Mouse (Mus musculus) heart, adult 18-20 months (tissue): ENCODE measurements around the gene Coro2a. TPM values are rescaled to one million over a fixed set of nuclear protein-coding genes. Genes with fewer than 3 reads are reported as not detected.

Source experiments
- total RNA-seq, 2 experiments: library from RNA; stranded (reverse); gene quantifications; 2 replicates each; pipeline ENCODE4 v1.2.3; 2021

The Coro2a gene
- total RNA-seq, 2 experiments from 2014 or later = 0.32 to 1.0 TPM

Other genes starting within 250 kb of the Coro2a start
- gene Trmo, start 212.8 kb downstream of the Coro2a start, total RNA-seq = 1 to 10 TPM; 3.2 to 4.7 TPM
- under 1 TPM; 0.15 TPM for gene Hemgn, start 188.7 kb downstream of the Coro2a start, total RNA-seq
- 10 to 100 TPM; 55.2 to 56.6 TPM for gene Anp32b, start 151.3 kb downstream of the Coro2a start, total RNA-seq
- 10 to 100 TPM; 14.9 to 19.2 TPM for gene Nans, start 113.0 kb downstream of the Coro2a start, total RNA-seq
- gene Trim14, start 66.1 kb downstream of the Coro2a start, total RNA-seq = 1 to 10 TPM; 1.8 to 3.0 TPM
- gene Tbc1d2, start 48.0 kb upstream of the Coro2a start, total RNA-seq = under 1 TPM; 0.72 to 0.74 TPM